Mouse (Mus musculus) liver, embryonic 12.5 days (tissue): ENCODE data around the gene Cysrt1. TPM values are rescaled to one million over a fixed set of nuclear protein-coding genes. Genes with fewer than 3 reads are reported as not detected.

Experiments used
- ATAC-seq: fragments of 200-750 bp; cut with Nextera tagmentation; 2 replicates; pipeline ENCODE4 v1.8.0; 2017; ENCODE audit warnings: moderate number of reproducible peaks, mild to moderate bottlenecking, moderate library complexity
- H3K27ac ChIP-seq: fragments of 300-500 bp; sonication (generic); 2 replicates; pipeline ENCODE4 v1.5.1; 2016; ENCODE audit warnings: mild to moderate bottlenecking
- H3K27me3 ChIP-seq: fragments of 300-500 bp; sonication (generic); replicated peaks from 2 replicates; pipeline ENCODE4 v1.6.1; 2016; ENCODE audit warnings: mild to moderate bottlenecking, moderate library complexity
- H3K36me3 ChIP-seq: fragments of 300-500 bp; sonication (generic); 2 replicates; pipeline ENCODE4 v1.6.1; 2016; ENCODE audit warnings: mild to moderate bottlenecking, moderate library complexity
- H3K4me1 ChIP-seq: fragments of 300-500 bp; sonication (generic); 2 replicates; pipeline ENCODE4 v1.6.1; 2016
- H3K4me2 ChIP-seq: fragments of 300-500 bp; sonication (generic); 2 replicates; pipeline ENCODE4 v1.6.1; 2016; ENCODE audit warnings: mild to moderate bottlenecking, moderate library complexity
- H3K4me3 ChIP-seq: fragments of 300-500 bp; sonication (generic); 2 replicates; pipeline ENCODE4 v1.5.1; 2016; ENCODE audit warnings: mild to moderate bottlenecking, moderate library complexity
- H3K9ac ChIP-seq: fragments of 300-500 bp; sonication (generic); 2 replicates; pipeline ENCODE4 v1.6.1; 2016; ENCODE audit warnings: mild to moderate bottlenecking, moderate library complexity
- H3K9me3 ChIP-seq: fragments of 300-500 bp; sonication (generic); replicated peaks from 2 replicates; pipeline ENCODE4 v1.6.1; 2016; ENCODE audit warnings: mild to moderate bottlenecking, moderate library complexity
- WGBS: fragments of 180-500 bp; shearing (Covaris S2); methylation state at CpG from one replicate; pipeline ENCODE4 v1.1.7; 2016; ENCODE audit not compliant: insufficient replicate concordance; 5-methylcytosine and 5-hydroxymethylcytosine counted together
- polyA plus RNA-seq: library from polyadenylated mRNA; unstranded; fragments of >200 nt; fragmentation: Nextera tagmentation; extraction: Ambion mirVana; gene quantifications from 2 replicates; pipeline ENCODE4 v1.2.1, GENCODE M21; 2016

Cysrt1 gene
- polyA plus RNA-seq, 1 experiment from 2014 or later: not detected

- Histone ChIP-seq H3K4me2 (peak overlapping the region; percentile 85), H3K27me3 (peaks cover 9% of the 10 kb centered on the region), H3K9ac (peak overlapping the region; percentile 71), H3K4me1 (peaks cover 55% of the 10 kb centered on the region), H3K36me3 (peaks cover 24% of the 10 kb centered on the region), H3K27ac (peak overlapping the region; percentile 84), H3K4me3 (peak overlapping the region; percentile 59), H3K9me3 (no peaks in the 10 kb centered on the region)
- peak; percentile 62 for ATAC-seq
- WGBS: 5% methylated on average over 55 of the region's 55 CpGs
Observed at GRCm38 (mm10) chr2:25195211-25196156, 46.8 kb downstream of the Cysrt1 start.

- ATAC-seq: no peak
- Histone ChIP-seq H3K4me1 (peaks cover 55% of the 10 kb centered on the region), H3K9ac (peak overlapping the region; percentile 71), H3K4me2 (peak overlapping the region; percentile 85), H3K36me3 (peaks cover 16% of the 10 kb centered on the region), H3K27ac (peak overlapping the region; percentile 84), H3K9me3 (no peaks in the 10 kb centered on the region), H3K27me3 (peaks cover 9% of the 10 kb centered on the region), H3K4me3 (peak overlapping the region; percentile 59)
- WGBS: 38% methylated on average over 17 of the region's 17 CpGs
Observed at GRCm38 (mm10) chr2:25194486-25195171, 47.6 kb downstream of the Cysrt1 start.

GRCm38 (mm10) chr2:25194006-25194405 lies 48.2 kb downstream of the Cysrt1 start:
- peaks cover 55% of the 10 kb centered on the region for H3K4me1 ChIP-seq
- no peak for ATAC-seq
- H3K9me3 ChIP-seq: no peaks in the 10 kb centered on the region
- peaks cover 9% of the 10 kb centered on the region for H3K36me3 ChIP-seq
- peak overlapping the region; percentile 85 for H3K4me2 ChIP-seq
- peak overlapping the region; percentile 71; the same call in 1 of the 2 replicates for H3K9ac ChIP-seq
- WGBS: 38% methylated on average over 5 of the region's 5 CpGs
- H3K27ac ChIP-seq: peak overlapping the region; percentile 84
- H3K4me3 ChIP-seq: 0 out of 2 replicates have a peak overlapping the region, but pooled peaks have one; percentile 59
- peaks cover 9% of the 10 kb centered on the region for H3K27me3 ChIP-seq

DNA sequence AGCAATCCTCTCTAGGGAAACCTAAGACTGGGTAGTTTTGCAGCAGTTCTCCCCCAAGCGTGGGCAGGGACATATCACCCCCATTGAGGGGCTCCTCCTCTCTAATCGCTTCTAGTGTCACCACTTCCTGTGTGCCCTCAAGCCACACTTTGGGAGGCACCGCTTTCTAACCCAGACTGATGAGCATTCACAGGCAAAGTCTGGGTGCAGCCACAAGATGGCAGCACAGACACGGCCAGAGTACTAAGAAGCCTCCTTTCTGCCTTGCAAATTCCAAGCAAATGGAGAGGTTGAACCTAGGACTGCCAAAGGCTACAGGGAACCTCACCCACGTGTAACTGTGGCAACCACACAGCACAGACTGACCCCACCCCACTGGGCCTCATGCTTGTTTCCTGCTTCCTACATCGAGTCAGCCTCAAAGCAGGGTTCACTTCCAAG lies 48.9 kb downstream of the Cysrt1 start:
- Histone ChIP-seq H3K36me3 (peaks cover 3% of the 10 kb centered on the region), H3K27me3 (peaks cover 9% of the 10 kb centered on the region), H3K27ac (peak overlapping the region; percentile 84; the same call in 1 of the 2 replicates), H3K9me3 (no peaks in the 10 kb centered on the region), H3K4me1 (peaks cover 55% of the 10 kb centered on the region), H3K4me3 (peak overlapping the region; percentile 59; the same call in 1 of the 2 replicates), H3K9ac (no peak overlapping the region), H3K4me2 (peak overlapping the region; percentile 85)
- 2% methylated on average over 6 of the region's 6 CpGs for WGBS
- ATAC-seq: peak; percentile 40

Other genes starting within 250 kb of the Cysrt1 start
- gene Nsmf, start 188.1 kb downstream of the Cysrt1 start, polyA plus RNA-seq: 16.1 and 17.0 TPM in 2 replicates
- 1.2 and 1.4 TPM in 2 replicates for gene Entpd8, start 162.1 kb downstream of the Cysrt1 start, polyA plus RNA-seq
- gene Noxa1, start 147.3 kb downstream of the Cysrt1 start, polyA plus RNA-seq: 0.64 and 0.71 TPM in 2 replicates
- gene Nrarp, start 61.7 kb downstream of the Cysrt1 start, polyA plus RNA-seq: 5.9 and 6.2 TPM in 2 replicates
- gene Tor4a, start 45.6 kb downstream of the Cysrt1 start, polyA plus RNA-seq: 7.2 and 7.4 TPM in 2 replicates
- 56.7 and 61.5 TPM in 2 replicates for gene Nelfb, start 31.0 kb downstream of the Cysrt1 start, polyA plus RNA-seq
- not detected in 2 replicates for gene Stpg3, start 27.8 kb downstream of the Cysrt1 start, polyA plus RNA-seq
- gene Fam166a, start 23.7 kb downstream of the Cysrt1 start, polyA plus RNA-seq: 1.2 TPM in 1 of 2 replicates, not detected in the other
- 901 and 931 TPM in 2 replicates for gene Tubb4b, start 17.8 kb downstream of the Cysrt1 start, polyA plus RNA-seq
- gene Slc34a3, start 8.1 kb downstream of the Cysrt1 start, polyA plus RNA-seq: 0.17 TPM in 1 of 2 replicates, not detected in the other
- gene Rnf224, start 5.7 kb downstream of the Cysrt1 start, polyA plus RNA-seq: 0.10 and 0.11 TPM in 2 replicates
- 1.8 and 2.4 TPM in 2 replicates for gene Rnf208, start 197 bp downstream of the Cysrt1 start, polyA plus RNA-seq
- 4.4 and 4.8 TPM in 2 replicates for gene AL732309.1, start 4.4 kb upstream of the Cysrt1 start, polyA plus RNA-seq
- 16.2 and 17.3 TPM in 2 replicates for gene Tmem203, start 13.0 kb upstream of the Cysrt1 start, polyA plus RNA-seq
- 7.9 and 9.0 TPM in 2 replicates for gene Tprn, start 20.2 kb upstream of the Cysrt1 start, polyA plus RNA-seq
- 164 and 179 TPM in 2 replicates for gene Ssna1, start 30.0 kb upstream of the Cysrt1 start, polyA plus RNA-seq
- 63.6 and 65.3 TPM in 2 replicates for gene Anapc2, start 30.0 kb upstream of the Cysrt1 start, polyA plus RNA-seq
- gene Tmem210, start 45.7 kb upstream of the Cysrt1 start, polyA plus RNA-seq: not detected in 2 replicates
- not detected in 2 replicates for gene Lrrc26, start 47.5 kb upstream of the Cysrt1 start, polyA plus RNA-seq
- gene Grin1, start 76.7 kb upstream of the Cysrt1 start, polyA plus RNA-seq: 0.24 and 0.41 TPM in 2 replicates
- gene Man1b1, start 89.9 kb upstream of the Cysrt1 start, polyA plus RNA-seq: 29.4 and 30.5 TPM in 2 replicates
- gene Dpp7, start 113.9 kb upstream of the Cysrt1 start, polyA plus RNA-seq: 11.2 TPM in 2 replicates
- 13.5 and 14.0 TPM in 2 replicates for gene Uap1l1, start 123.2 kb upstream of the Cysrt1 start, polyA plus RNA-seq
- gene Sapcd2, start 129.9 kb upstream of the Cysrt1 start, polyA plus RNA-seq: 34.6 and 38.0 TPM in 2 replicates
- gene Entpd2, start 153.4 kb upstream of the Cysrt1 start, polyA plus RNA-seq: 0.13 and 0.19 TPM in 2 replicates
- gene Npdc1, start 156.9 kb upstream of the Cysrt1 start, polyA plus RNA-seq: 5.3 and 5.6 TPM in 2 replicates
- gene Fut7, start 180.8 kb upstream of the Cysrt1 start, polyA plus RNA-seq: 0.31 and 0.54 TPM in 2 replicates
- gene Abca2, start 186.3 kb upstream of the Cysrt1 start, polyA plus RNA-seq: 2.8 and 3.1 TPM in 2 replicates
- gene Clic3, start 214.4 kb upstream of the Cysrt1 start, polyA plus RNA-seq: 0.45 and 0.68 TPM in 2 replicates
- gene Paxx, start 218.6 kb upstream of the Cysrt1 start, polyA plus RNA-seq: 9.1 and 11.4 TPM in 2 replicates
- gene Ptgds, start 227.6 kb upstream of the Cysrt1 start, polyA plus RNA-seq: 0.20 and 0.22 TPM in 2 replicates